Mouse (Mus musculus): ENCODE measurements around the gene Uchl1.

The Uchl1 gene

GRCm38 (mm10) chr5:66710445-66711019, 34.6 kb downstream of the Uchl1 start:
- in situ Hi-C loops (cut with MboI), result no loop called here

GRCm38 (mm10) chr5:66712801-66713200, 36.9 kb downstream of the Uchl1 start:
- in situ Hi-C loops (cut with MboI), result no loop called here

DNA sequence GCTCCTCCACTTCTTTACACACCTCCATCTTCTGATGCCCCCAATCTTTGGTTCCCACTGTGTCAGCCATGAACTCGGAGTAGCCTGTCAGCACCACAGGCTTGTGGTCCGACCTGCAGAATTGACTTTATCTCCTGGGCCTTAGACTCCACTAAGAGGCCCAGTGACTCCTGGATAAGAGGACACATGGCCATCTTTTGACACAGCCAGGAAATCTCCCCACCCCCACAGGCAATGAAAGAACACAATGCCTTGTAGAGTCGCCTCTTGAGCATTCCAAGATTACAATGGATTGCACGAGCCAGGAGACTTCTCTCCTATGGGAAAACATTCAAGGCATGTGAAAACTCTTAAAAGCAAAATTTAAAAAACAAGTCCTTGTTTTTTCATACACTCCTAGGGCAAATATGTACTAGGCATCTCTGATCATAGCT, 39.6 kb downstream of the Uchl1 start:
- in situ Hi-C loops (cut with MboI), result no loop called here

- in situ Hi-C loops (cut with MboI), result no loop called here
These were observed 42.0 kb downstream of the Uchl1 start for GRCm38 (mm10) chr5:66717931-66718330.

- in situ Hi-C loops (cut with MboI), result no loop called here
These were observed 42.5 kb downstream of the Uchl1 start for GRCm38 (mm10) chr5:66718413-66718812.

- in situ Hi-C loops (cut with MboI), result no loop called here
These were observed 43.0 kb downstream of the Uchl1 start for GRCm38 (mm10) chr5:66718880-66719279.

GRCm38 (mm10) chr5:66720921-66721320, 45.0 kb downstream of the Uchl1 start:
- in situ Hi-C loops (cut with MboI), result no loop called here

DNA sequence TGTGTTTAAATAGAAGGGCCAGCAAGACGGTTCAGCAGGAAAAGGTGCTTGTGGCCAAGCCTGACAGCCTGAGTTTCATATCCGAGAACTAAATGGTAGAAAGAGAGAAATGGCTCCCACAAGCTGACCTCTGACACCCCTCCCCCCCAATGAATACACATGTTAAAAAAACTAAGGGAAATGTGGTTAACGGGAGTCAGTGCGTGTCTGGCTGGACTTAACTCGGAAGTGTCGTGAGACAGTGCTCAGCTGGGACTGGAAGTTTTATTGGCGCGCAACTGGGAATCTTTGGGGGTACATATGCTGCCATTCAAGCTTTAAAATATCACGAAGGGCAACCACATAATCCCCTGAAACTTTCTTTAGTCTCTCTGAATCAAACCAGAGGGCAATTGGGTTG, 46.7 kb downstream of the Uchl1 start:
- in situ Hi-C loops (cut with MboI), result no loop called here

DNA sequence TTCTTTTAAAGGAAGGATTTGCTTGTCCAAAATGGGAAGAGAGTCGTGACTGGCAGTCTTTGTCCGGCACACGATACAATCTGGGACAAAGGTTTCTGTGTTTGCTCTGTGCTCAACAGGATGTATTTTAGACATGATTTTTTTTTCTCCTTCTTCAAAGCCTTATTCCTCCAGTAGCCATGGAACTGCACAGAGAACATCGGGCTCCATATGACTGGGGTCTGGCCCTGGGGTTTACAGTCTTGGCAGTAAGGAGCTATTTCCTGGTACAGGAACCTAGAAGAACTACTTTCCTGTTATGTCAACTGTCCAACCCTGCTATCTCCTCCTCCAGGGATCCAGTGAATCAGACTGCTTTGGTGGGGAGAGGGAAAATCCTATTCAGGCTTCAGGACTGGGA, 47.1 kb downstream of the Uchl1 start:
- in situ Hi-C loops (cut with MboI), result no loop called here

DNA sequence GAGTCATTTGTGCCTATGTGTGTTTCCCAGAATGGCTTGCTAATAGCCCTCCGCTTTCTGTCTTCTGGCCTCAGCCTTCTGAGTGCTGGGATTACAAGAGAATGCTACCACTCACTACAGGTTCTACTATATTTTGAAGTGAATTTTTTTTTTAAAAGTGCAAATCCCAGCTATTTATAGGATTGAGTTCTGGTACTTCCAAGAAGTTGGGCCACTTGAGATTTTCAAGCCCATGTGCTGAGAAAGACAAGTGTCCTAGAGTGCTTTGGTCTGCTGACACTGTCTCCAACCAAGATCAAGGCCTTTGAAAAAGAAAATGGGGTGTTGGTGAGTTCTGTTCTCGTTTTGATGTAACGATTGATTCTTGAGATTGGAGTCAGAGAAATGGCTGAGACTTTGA, 47.7 kb downstream of the Uchl1 start:
- in situ Hi-C loops (cut with MboI), result no loop called here

DNA sequence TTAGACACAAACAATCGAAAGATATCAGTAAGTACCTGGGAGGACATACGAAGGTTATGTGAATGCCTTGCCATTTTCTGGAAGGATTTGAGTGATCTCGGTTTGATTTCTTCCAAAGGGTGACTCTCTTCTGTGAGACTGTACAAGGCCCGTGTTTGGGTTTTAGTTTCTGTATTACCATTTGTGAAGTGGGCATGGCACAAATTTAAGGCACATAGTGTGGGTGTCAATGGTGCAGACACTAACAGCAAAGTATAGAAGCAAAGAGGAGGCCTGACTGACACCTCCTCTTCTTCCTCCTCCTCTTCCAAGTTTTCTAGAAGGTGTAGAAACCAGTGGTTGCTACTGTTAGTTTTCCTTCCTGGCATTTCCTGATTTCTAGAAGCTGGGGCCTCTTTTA, 53.4 kb downstream of the Uchl1 start:
- in situ Hi-C loops (cut with MboI), result no loop called here

- in situ Hi-C loops (cut with MboI), result no loop called here
These were observed 54.9 kb downstream of the Uchl1 start for GRCm38 (mm10) chr5:66730621-66731301.

DNA sequence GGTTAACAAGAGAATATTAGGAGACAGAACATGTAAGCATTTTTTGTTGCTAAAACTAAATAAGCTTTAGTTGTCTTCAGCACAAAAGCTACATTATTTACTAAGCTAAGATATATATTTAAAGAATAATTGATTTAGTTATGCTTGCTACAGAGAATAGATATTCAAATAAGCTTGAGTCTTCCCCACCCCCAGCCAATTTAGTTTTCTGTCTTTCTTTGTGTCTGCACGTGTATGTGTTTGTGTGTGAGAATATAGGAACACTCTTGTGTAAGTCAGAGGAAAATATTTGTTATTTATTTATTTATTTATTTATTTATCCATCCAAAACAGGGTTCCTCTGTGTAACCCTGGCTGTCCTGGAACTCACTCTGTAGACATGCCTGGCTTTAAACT, 55.4 kb downstream of the Uchl1 start:
- in situ Hi-C loops (cut with MboI), result no loop called here

DNA sequence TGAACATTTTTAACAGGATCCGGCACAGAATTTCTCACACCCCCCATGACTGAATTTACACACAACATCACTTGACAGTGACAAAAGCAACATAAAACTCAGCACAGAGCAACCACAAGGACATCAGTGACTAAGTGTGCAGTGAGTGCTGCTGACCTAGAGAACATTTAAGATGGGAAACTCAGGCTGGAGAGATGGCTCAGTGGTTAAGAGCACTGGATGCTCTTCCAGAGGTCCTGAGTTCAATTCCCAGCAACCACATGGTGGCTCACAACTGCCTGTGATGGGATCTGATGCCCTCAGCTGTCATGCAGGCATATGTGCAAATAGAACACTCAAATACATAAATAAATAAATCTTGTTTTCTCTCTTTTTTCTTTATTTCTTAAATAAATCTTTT, 57.7 kb downstream of the Uchl1 start:
- in situ Hi-C loops (cut with MboI), result no loop called here

All from mature B cell (primary cell).